Mouse (Mus musculus): Measurements from ENCODE around the gene Gm6096. TPM values are rescaled to one million over a fixed set of nuclear protein-coding genes. Genes with fewer than 3 reads are reported as not detected.
A peak's percentile ranks its signal among the peaks of the same experiment; 100 is the strongest.

Gm6096 gene
- polyA plus RNA-seq, 1 experiment from 2014 or later = not detected

DNA sequence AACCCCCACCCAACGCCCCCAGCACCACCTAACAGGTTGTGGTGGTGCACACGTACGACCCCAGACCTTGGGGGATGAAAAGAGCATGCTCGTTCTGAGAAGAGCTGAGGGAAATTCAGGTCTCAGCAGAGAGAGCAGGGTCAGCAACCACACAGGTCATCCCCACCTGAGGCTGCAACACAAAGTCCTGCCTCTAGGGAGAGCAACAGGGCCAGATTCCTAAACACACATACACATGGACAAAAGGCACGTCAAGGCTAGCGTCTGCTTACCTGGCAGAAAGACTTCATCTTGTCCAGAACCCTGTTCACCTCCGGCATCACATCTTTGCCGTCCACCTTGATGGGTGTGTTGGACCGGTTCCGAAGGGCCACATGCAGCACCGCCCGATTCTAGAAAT lies 24.0 kb upstream of the Gm6096 start:
- H3K9ac ChIP-seq = no peak overlapping the region
- no peak overlapping the region for H3K4me3 ChIP-seq
- H3K27ac ChIP-seq = no peak overlapping the region
- H3K36me3 ChIP-seq (replicated peaks) = peaks cover 14% of the 10 kb centered on the region
- no peak for ATAC-seq (replicated peaks)
- WGBS = 90% methylated on average over 12 of the region's 12 CpGs
- H3K4me1 ChIP-seq = peaks cover 28% of the 10 kb centered on the region
- H3K4me2 ChIP-seq = no peak overlapping the region
- no peaks in the 10 kb centered on the region for H3K9me3 ChIP-seq
- H3K27me3 ChIP-seq (replicated peaks) = no peaks in the 10 kb centered on the region

DNA sequence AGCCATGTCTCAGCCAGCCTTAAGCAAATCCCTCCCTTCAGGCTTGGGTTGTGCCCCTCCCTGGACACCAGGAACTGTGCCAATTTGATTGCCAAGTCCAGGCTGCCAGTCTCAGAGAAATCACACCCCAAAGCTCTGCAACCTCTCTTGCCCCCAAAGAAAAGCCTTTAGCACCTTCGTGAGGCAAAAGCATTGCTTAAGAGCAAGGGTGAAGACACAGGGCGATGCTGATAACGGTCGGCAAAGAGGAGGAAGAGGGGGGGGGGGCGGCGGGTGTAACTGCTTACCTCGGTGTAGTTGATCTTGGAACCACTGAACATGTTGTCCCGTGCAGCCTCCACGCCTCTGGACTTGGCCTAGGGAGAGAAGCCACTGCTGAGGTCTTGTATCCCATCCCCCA lies 22.2 kb upstream of the Gm6096 start:
- Histone ChIP-seq H3K4me1 (peaks cover 32% of the 10 kb centered on the region), H3K36me3 (replicated peaks) (peaks cover 3% of the 10 kb centered on the region; the same call in 1 of the 2 replicates), H3K4me3 (peak overlapping the region; percentile 82), H3K4me2 (peak overlapping the region; percentile 80), H3K27me3 (replicated peaks) (no peaks in the 10 kb centered on the region), H3K27ac (no peak overlapping the region), H3K9me3 (no peaks in the 10 kb centered on the region), H3K9ac (no peak overlapping the region)
- no peak for ATAC-seq (replicated peaks)
- WGBS = 72% methylated on average over 9 of the region's 9 CpGs

GRCm38 (mm10) chr7:34229153-34229552 lies 21.7 kb upstream of the Gm6096 start:
- Histone ChIP-seq H3K27me3 (replicated peaks) (no peaks in the 10 kb centered on the region), H3K27ac (peak overlapping the region; percentile 77), H3K4me2 (peak overlapping the region; percentile 80), H3K9ac (peak overlapping the region; percentile 61), H3K36me3 (replicated peaks) (peaks cover 3% of the 10 kb centered on the region; the same call in 1 of the 2 replicates), H3K9me3 (no peaks in the 10 kb centered on the region), H3K4me1 (peaks cover 34% of the 10 kb centered on the region), H3K4me3 (peak overlapping the region; percentile 82)
- WGBS = 13% methylated on average over 5 of the region's 5 CpGs
- ATAC-seq (replicated peaks) = no peak

GRCm38 (mm10) chr7:34229691-34230111 lies 21.1 kb upstream of the Gm6096 start:
- no peaks in the 10 kb centered on the region for H3K9me3 ChIP-seq
- ATAC-seq (replicated peaks) = peak; percentile 5
- H3K4me2 ChIP-seq = peak overlapping the region; percentile 80
- no peaks in the 10 kb centered on the region; the same call in 1 of the 2 replicates for H3K36me3 ChIP-seq (replicated peaks)
- H3K4me3 ChIP-seq = peak overlapping the region; percentile 82
- under 1% methylated on average over 13 of the region's 19 CpGs for WGBS
- no peaks in the 10 kb centered on the region for H3K27me3 ChIP-seq (replicated peaks)
- peak overlapping the region; percentile 61 for H3K9ac ChIP-seq
- H3K4me1 ChIP-seq = peaks cover 36% of the 10 kb centered on the region
- H3K27ac ChIP-seq = peak overlapping the region; percentile 77

DNA sequence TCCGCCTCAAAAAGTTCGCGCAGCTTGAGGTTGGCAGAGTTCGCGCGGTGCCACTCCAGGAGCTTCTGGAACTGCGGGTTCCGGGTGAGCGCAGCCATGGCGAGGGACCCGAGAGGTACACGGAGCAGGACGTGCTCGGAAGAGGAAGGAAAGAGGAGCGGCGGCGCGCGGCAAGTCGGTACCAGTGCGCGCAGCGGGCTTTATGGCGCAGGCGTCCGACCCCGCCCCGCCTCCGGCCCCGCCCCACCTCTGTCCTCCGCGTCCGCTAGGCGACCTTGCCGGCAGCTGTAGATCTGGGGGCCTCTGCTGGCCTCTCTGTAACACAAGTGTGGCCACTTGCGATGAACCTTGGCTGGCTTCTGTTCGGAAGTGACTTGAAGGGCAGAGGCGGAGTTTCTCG lies 20.7 kb upstream of the Gm6096 start, which contains the start of gene Gpi1:
Gene Gpi1 (minus strand): TSS at position 221 of the 400 bp plus-strand sequence.
- ATAC-seq (replicated peaks) = peak; percentile 41
- no peaks in the 10 kb centered on the region for H3K27me3 ChIP-seq (replicated peaks)
- WGBS = under 1% methylated on average over 33 of the region's 39 CpGs
- H3K4me2 ChIP-seq = peak within 1 kb of the TSS; percentile 80
- H3K9ac ChIP-seq = peak within 1 kb of the TSS; percentile 61
- H3K4me3 ChIP-seq = peak within 1 kb of the TSS; percentile 82
- H3K27ac ChIP-seq = peak within 1 kb of the TSS; percentile 77
- peaks cover 40% of the 10 kb centered on the region for H3K4me1 ChIP-seq
- H3K36me3 ChIP-seq (replicated peaks) = no peaks in the 10 kb centered on the region
- no peaks in the 10 kb centered on the region for H3K9me3 ChIP-seq

GRCm38 (mm10) chr7:34232785-34233725 lies 17.8 kb upstream of the Gm6096 start:
- Histone ChIP-seq H3K4me2 (peak overlapping the region; percentile 69), H3K4me3 (peak overlapping the region; percentile 46), H3K9me3 (no peaks in the 10 kb centered on the region), H3K9ac (peak overlapping the region; percentile 51; the same call in 1 of the 2 replicates), H3K4me1 (peaks cover 36% of the 10 kb centered on the region), H3K36me3 (replicated peaks) (peaks cover 9% of the 10 kb centered on the region), H3K27me3 (replicated peaks) (no peaks in the 10 kb centered on the region), H3K27ac (peak overlapping the region; percentile 91)
- peak; percentile 2; the same call in 1 of the 2 replicates for ATAC-seq (replicated peaks)
- 40% methylated on average over 7 of the region's 7 CpGs for WGBS

DNA sequence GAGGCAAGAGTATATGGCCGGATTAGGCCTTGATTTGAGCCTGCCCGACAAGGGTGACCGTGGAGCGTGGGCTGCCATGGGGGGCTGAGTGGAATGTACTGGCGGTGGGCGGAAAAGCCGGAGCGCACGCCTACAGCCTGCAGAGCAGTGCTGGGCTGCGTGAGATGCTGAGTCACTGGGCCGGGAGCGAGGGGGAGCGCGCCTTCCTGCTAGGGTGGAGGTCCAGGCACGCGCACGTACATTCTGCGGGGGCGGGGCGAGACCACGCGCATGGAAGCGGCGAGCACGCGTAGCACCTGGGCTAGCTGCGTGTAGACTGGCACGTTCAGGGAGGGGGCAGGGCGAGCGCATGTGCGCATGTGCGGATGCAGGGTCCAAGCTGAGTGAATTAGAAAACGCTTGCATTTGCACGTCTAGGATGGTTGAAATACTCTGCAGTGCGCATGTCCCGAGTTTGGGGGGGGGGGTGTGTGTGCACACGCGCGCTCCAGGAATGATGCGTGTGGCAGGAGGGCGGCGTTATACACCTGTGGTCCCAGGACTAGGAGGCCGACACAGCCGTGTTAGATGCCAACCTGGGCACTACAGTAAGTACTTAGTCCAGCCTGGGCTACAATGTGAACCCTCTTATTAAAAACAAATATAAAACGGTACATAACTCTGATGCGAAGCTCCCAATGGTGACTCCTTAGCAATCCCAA lies 16.8 kb upstream of the Gm6096 start:
- ATAC-seq (replicated peaks) = peak; percentile 97
- Histone ChIP-seq H3K4me1 (peaks cover 26% of the 10 kb centered on the region), H3K9ac (peak overlapping the region; percentile 60), H3K27ac (peak overlapping the region; percentile 91), H3K4me3 (peak overlapping the region; percentile 46), H3K36me3 (replicated peaks) (peaks cover 16% of the 10 kb centered on the region), H3K4me2 (peak overlapping the region; percentile 69), H3K27me3 (replicated peaks) (no peaks in the 10 kb centered on the region), H3K9me3 (no peaks in the 10 kb centered on the region)
- WGBS = under 1% methylated on average over 42 of the region's 46 CpGs

- peaks cover 20% of the 10 kb centered on the region for H3K4me1 ChIP-seq
- peak overlapping the region; percentile 91 for H3K27ac ChIP-seq
- peak overlapping the region; percentile 46 for H3K4me3 ChIP-seq
- H3K27me3 ChIP-seq (replicated peaks) = no peaks in the 10 kb centered on the region
- H3K4me2 ChIP-seq = peak overlapping the region; percentile 69
- peak; percentile 5 for ATAC-seq (replicated peaks)
- no peaks in the 10 kb centered on the region for H3K9me3 ChIP-seq
- WGBS = 3% methylated on average over 17 of the region's 17 CpGs
- peaks cover 19% of the 10 kb centered on the region for H3K36me3 ChIP-seq (replicated peaks)
- peak overlapping the region; percentile 60 for H3K9ac ChIP-seq
These were observed 16.0 kb upstream of the Gm6096 start for GRCm38 (mm10) chr7:34234610-34235561.

DNA sequence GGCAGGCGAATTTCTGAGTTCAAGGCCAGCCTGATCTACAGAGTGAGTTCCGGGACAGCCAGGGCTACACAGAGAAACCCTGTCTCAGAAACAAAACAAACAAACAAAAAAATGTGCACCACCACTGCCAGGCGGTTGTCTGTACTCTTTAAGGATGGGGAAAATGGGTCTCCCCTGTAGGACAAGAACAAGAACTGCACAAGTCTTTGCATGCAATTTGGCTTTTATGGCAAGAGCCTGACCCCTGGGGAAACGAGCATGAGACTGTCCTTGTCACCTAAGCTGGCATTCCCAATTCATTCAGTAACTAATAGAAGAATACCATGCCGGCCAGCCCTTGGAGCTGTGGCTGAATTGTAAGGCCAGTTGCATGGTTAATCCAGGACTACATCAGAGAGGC lies 15.2 kb upstream of the Gm6096 start:
- Histone ChIP-seq H3K9ac (no peak overlapping the region), H3K27ac (no peak overlapping the region), H3K4me2 (no peak overlapping the region), H3K4me1 (peaks cover 16% of the 10 kb centered on the region), H3K9me3 (no peaks in the 10 kb centered on the region), H3K4me3 (no peak overlapping the region), H3K36me3 (replicated peaks) (peaks cover 22% of the 10 kb centered on the region), H3K27me3 (replicated peaks) (no peaks in the 10 kb centered on the region)
- no peak for ATAC-seq (replicated peaks)
- 82% methylated on average over 5 of the region's 5 CpGs for WGBS

DNA sequence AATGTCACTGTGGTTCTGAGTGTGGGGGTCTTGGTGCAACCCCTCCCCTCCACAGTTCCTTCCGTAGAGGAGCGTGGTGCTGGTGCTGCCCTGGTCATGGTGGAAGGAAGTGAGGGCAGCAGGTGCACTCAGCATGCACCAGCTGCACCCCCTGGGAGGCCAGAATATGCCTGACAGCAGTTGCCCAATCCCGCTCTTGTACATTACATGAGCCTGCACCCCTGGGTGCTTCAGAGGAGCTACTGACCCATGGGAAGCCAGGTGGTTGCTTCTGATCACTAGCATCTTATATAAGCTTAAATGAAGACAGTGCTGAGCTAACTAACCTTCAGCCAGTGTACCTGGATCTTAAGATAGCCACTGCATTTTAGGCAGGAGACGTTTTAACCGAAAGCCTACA lies 12.8 kb upstream of the Gm6096 start:
- Histone ChIP-seq H3K27ac (no peak overlapping the region), H3K27me3 (replicated peaks) (no peaks in the 10 kb centered on the region), H3K9ac (no peak overlapping the region), H3K4me3 (no peak overlapping the region), H3K36me3 (replicated peaks) (peaks cover 24% of the 10 kb centered on the region), H3K9me3 (no peaks in the 10 kb centered on the region), H3K4me2 (no peak overlapping the region), H3K4me1 (peaks cover 14% of the 10 kb centered on the region)
- WGBS = 91% methylated on average over 5 of the region's 5 CpGs
- ATAC-seq (replicated peaks) = no peak

DNA sequence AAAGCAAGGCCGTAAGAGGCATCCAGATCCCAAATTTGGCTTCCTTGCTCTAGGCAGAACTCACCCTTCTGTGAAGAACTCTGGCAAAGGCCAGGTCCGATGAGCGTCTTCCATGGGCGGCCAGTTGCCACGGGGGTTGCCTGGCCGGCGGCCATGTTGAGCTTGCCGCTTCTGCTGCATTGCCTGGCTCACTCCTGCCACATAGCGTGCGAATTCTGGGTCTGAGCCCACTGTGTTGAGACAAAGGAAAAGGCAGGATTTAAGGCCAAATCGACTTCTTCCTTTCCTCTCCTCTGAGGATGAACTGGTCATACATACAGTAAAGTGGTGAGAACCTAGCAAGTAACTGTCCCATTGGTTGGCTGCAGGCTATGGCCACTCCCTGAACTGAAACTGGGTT lies 8.7 kb upstream of the Gm6096 start:
- H3K4me2 ChIP-seq = no peak overlapping the region
- H3K9ac ChIP-seq = no peak overlapping the region
- H3K27me3 ChIP-seq (replicated peaks) = no peaks in the 10 kb centered on the region
- no peak overlapping the region for H3K27ac ChIP-seq
- H3K4me1 ChIP-seq = no peaks in the 10 kb centered on the region
- 91% methylated on average over 11 of the region's 11 CpGs for WGBS
- H3K36me3 ChIP-seq (replicated peaks) = peaks cover 41% of the 10 kb centered on the region
- H3K4me3 ChIP-seq = no peak overlapping the region
- ATAC-seq (replicated peaks) = no peak
- no peaks in the 10 kb centered on the region for H3K9me3 ChIP-seq

All from midbrain, embryonic 15.5 days (tissue).